Mouse (Mus musculus) cortical plate, adult 2 months (tissue): Measurements from ENCODE around the gene Gsdma. TPM values are rescaled to one million over a fixed set of nuclear protein-coding genes. Genes with fewer than 3 reads are reported as not detected.
"Not testable (repeated sequence)": the region's sequence is repeated elsewhere in the genome, so short reads cannot be mapped to it uniquely, and the experiment has no call there.

Experiments used
- H3K27ac ChIP-seq: fragments of 200-500 bp; 2 replicates; pipeline ENCODE4 v1.5.1; 2012; ENCODE audit warnings: low read length, control low read depth, inconsistent platforms; ENCODE audit not compliant: insufficient read depth
- H3K4me1 ChIP-seq: fragments of 200-500 bp; 2 replicates; pipeline ENCODE4 v1.6.1; 2011; ENCODE audit warnings: low read length; ENCODE audit not compliant: control insufficient read depth, insufficient read depth
- H3K4me3 ChIP-seq: fragments of 200-500 bp; 2 replicates; pipeline ENCODE4 v1.5.1; 2011; ENCODE audit warnings: mild to moderate bottlenecking, low read length, control low read depth; ENCODE audit not compliant: insufficient read depth
- CTCF ChIP-seq: fragments of 200-500 bp; IDR thresholded peaks from 2 replicates; pipeline ENCODE4 v1.5.1; 2011; ENCODE audit warnings: mild to moderate bottlenecking, control low read depth, low read length; ENCODE audit not compliant: insufficient read depth; ENCODE audit errors: extremely low read depth
- POLR2A ChIP-seq: fragments of 200-500 bp; IDR thresholded peaks from 2 replicates; pipeline ENCODE4 v1.6.1; 2011; ENCODE audit warnings: mild to moderate bottlenecking, low read length, control low read depth; ENCODE audit not compliant: insufficient read depth; ENCODE audit errors: extremely low read depth
- polyA plus RNA-seq: library from polyadenylated mRNA; depleted of rRNA; stranded (reverse); fragments of >200 nt; gene quantifications from 2 replicates; pipeline ENCODE4 v1.2.3, GENCODE M21; 2012

Gsdma gene
- polyA plus RNA-seq, 1 experiment, result 0.06 TPM

- no peaks in the 10 kb centered on the region for H3K4me1 ChIP-seq
- H3K4me3 ChIP-seq, result no peak overlapping the region
- no peak for TF ChIP-seq CTCF
- TF ChIP-seq POLR2A, result no peak
- no peak overlapping the region for H3K27ac ChIP-seq
These were observed 15.9 kb downstream of the Gsdma start for GRCm38 (mm10) chr11:98680023-98680422.

GRCm38 (mm10) chr11:98680595-98680994, 16.4 kb downstream of the Gsdma start:
- H3K27ac ChIP-seq, H3K4me3 ChIP-seq, H3K4me1 ChIP-seq: not testable (repeated sequence)

GRCm38 (mm10) chr11:98681186-98681585, 17.0 kb downstream of the Gsdma start:
- Histone ChIP-seq H3K27ac (no peak overlapping the region), H3K4me1 (no peaks in the 10 kb centered on the region), H3K4me3 (no peak overlapping the region)
- TF ChIP-seq CTCF (no peak), POLR2A (no peak)

GRCm38 (mm10) chr11:98681786-98682745, 17.9 kb downstream of the Gsdma start, which contains the start of gene Psmd3:
Psmd3 (plus strand) TSS chr11:98682554.
- TF ChIP-seq POLR2A, result peak; percentile 81
- TF ChIP-seq CTCF, result no peak; the same call in 1 of the 2 replicates
- Histone ChIP-seq H3K27ac (peak within 1 kb of the TSS; percentile 4; the same call in 1 of the 2 replicates), H3K4me3 (peak within 1 kb of the TSS; percentile 97), H3K4me1 (no peaks in the 10 kb centered on the region)

- H3K27ac ChIP-seq, result peak overlapping the region; percentile 4; the same call in 1 of the 2 replicates
- H3K4me1 ChIP-seq, result no peaks in the 10 kb centered on the region
- peak overlapping the region; percentile 97 for H3K4me3 ChIP-seq
- TF ChIP-seq CTCF, result no peak
- no peak for TF ChIP-seq POLR2A
These were observed 18.7 kb downstream of the Gsdma start for GRCm38 (mm10) chr11:98682811-98683210.

- no peak overlapping the region for H3K27ac ChIP-seq
- H3K4me1 ChIP-seq, result no peaks in the 10 kb centered on the region
- no peak overlapping the region for H3K4me3 ChIP-seq
- TF ChIP-seq POLR2A (no peak), CTCF (no peak)
These were observed 21.5 kb downstream of the Gsdma start for GRCm38 (mm10) chr11:98685642-98686041.

- Histone ChIP-seq H3K4me1 (no peaks in the 10 kb centered on the region), H3K27ac (no peak overlapping the region), H3K4me3 (no peak overlapping the region)
- no peak for TF ChIP-seq CTCF
- TF ChIP-seq POLR2A, result no peak
These were observed 22.8 kb downstream of the Gsdma start for GRCm38 (mm10) chr11:98686976-98687375.

GRCm38 (mm10) chr11:98688009-98688408, 23.9 kb downstream of the Gsdma start:
- TF ChIP-seq POLR2A (no peak), CTCF (no peak)
- no peaks in the 10 kb centered on the region for H3K4me1 ChIP-seq
- H3K4me3 ChIP-seq, result no peak overlapping the region
- no peak overlapping the region for H3K27ac ChIP-seq

GRCm38 (mm10) chr11:98693201-98693600, 29.1 kb downstream of the Gsdma start:
- Histone ChIP-seq H3K4me3 (no peak overlapping the region), H3K27ac (no peak overlapping the region), H3K4me1 (no peaks in the 10 kb centered on the region)
- TF ChIP-seq CTCF, result no peak
- TF ChIP-seq POLR2A, result no peak

GRCm38 (mm10) chr11:98693746-98694145, 29.6 kb downstream of the Gsdma start:
- H3K4me1 ChIP-seq, result no peaks in the 10 kb centered on the region
- no peak overlapping the region for H3K4me3 ChIP-seq
- no peak for TF ChIP-seq CTCF
- TF ChIP-seq POLR2A, result no peak
- no peak overlapping the region for H3K27ac ChIP-seq
